Mouse (Mus musculus): ENCODE data around the gene Scgb1b24.

Gene Scgb1b24

DNA sequence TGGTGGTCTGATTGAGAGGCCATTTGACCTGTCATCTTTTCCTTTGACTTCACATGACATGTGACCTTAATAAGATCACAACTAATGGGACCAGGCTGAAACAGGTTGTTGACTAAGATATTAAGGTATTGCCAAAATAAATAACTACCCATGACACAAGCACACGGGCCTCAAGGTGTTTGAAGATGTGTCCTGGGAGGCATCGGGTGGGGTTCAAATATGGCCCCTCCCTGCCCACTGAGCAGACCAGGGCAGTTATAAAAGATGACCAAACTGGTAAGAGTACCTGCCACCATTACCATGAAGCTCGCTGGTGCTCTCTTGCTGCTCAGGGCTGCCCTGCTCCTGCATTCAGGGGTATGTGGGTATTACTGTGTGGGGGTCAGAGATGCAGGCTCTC, at the start of gene Scgb1b24:
Gene Scgb1b24, plus strand, starts transcription at position 301 of the 400 bp plus-strand sequence.
- DNase-seq (ENCODE audit: low read depth, low spot score) = no peak

DNA sequence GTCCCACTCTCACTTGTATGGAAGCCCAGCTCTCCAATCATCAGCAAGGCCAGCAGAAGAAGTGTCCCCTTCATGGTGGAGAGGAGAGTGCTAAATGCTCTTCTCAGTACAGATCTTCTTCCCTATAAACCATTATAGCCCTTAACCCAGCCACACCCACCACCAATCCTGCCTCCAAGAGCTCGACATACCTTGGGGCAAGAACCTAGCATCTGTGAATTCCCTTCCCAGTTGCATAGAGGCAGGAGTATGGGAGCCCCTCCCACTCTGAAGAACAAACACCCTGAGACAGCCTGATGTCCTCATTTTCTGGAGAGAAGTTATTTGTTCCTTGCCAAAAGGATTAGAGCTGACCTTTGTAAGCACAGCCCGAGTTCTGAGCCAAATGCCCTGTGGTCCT, 4.4 kb upstream of the Scgb1b24 start, which contains the start of gene Scgb2b24:
Gene Scgb2b24, minus strand, starts transcription at position 101 of the 400 bp plus-strand sequence.
- no peak for DNase-seq (ENCODE audit: low read depth, low spot score)
